Mouse (Mus musculus) gastrocnemius, postnatal 36 days (tissue): ENCODE results near the gene Hook2. TPM values are rescaled to one million over a fixed set of nuclear protein-coding genes. Genes with fewer than 3 reads are reported as not detected.

ENCODE experiments used
- DNase-seq, 2 experiments: peaks; one replicate each; pipeline ENCODE4 v3.0.0; 2022
- intact Hi-C: fragments of 180-260 bp; cut with DNase I; formaldehyde crosslinking; loops from one replicate; pipeline ENCODE4 v1.15.1; 2025
- total RNA-seq, 2 experiments: library from RNA; stranded (reverse); gene quantifications; 2 replicates each; pipeline ENCODE4 v1.2.3; 2021

The Hook2 gene
- total RNA-seq, 2 experiments from 2014 or later = 1.4 to 1.5 TPM

DNA sequence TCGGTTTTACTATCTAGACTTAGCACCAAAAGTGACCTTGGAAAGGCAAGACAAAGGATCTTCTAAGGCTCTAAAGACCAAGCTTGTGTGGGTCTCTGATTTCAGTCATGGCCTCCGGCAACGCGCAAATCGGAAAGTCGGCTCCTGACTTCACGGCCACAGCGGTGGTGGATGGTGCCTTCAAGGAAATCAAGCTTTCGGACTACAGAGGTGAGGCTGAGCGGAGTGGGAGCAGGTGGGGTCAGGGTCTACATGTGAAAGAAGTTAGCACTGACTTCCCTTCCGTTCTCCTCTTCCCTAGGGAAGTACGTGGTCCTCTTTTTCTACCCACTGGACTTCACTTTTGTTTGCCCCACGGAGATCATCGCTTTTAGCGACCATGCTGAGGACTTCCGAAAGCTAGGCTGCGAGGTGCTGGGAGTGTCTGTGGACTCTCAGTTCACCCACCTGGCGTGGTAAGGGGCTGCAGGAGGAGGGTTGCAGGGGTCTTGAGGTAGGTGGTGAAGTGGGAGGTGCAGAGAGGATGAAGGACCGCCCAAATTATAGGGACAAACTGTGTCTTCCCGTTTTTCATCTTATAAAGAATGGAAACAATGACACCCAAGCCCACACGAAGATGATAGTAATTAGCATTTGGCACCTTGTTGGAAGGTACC is 20.1 kb upstream of the Hook2 start:
- no peak for DNase-seq
- intact Hi-C loops = no loop called here

DNA sequence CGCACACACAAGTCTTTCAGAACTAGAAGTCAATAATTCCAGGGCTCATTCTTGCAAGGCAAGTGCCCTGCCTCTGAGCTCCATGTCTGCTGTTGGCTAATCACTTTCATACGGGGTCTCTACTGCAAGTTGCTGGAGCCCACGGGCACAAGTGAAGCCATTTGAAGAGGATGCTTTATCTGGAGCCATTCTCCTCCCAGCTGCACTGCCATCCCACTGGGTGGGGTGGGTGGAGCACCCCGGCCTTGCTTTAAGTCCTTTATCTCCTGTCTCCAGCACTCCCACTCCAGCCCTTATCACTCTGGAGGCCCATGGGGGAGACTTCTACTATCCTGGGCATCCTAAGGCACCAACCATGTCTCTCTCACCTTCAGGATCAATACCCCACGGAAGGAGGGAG is 19.5 kb upstream of the Hook2 start:
- no peak for DNase-seq
- intact Hi-C loops = no loop called here

- intact Hi-C loops = no loop called here
- DNase-seq = no peak
Observed at GRCm38 (mm10) chr8:84973079-84973478, 17.3 kb upstream of the Hook2 start.

GRCm38 (mm10) chr8:84973803-84974542 is 16.4 kb upstream of the Hook2 start:
- intact Hi-C loops = loop anchor here (1.0 kb wide), 1 partner anchor 16 kb away; the partner anchor contains the start of gene Hook2
- peak in 1 of 2 experiments; percentile 42 for DNase-seq

DNA sequence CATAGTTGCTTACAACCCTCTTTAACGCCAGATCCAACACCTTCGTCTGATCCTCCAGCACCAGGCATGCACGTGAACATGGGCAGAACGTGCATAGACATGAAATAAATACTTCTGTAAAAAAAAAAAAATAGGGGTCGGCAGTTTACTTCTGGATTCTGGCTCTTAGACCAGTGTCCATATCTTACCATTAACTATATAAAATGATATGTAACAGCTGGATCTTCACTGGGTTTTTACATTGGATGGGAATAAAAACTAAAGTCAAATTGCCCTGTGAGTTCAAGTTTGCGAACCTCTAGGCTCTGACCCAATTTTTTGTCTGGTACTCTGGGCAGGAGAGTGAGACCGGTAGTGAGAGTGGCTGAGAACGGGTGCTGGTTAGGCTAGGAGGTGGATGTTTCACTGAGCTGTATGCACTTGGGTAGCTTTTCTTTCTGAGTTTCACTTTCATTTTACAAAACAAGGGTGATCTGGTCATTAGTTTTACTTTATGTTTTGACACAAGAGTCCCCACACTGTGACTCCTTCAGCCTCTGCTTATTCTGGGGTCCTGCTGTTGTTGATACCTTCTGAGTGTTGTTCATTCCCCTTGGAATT is 15.8 kb upstream of the Hook2 start:
- DNase-seq = no peak
- intact Hi-C loops = loop anchor here (1.0 kb wide), 1 partner anchor 16 kb away; the partner anchor contains the start of gene Hook2

- DNase-seq = no peak
- intact Hi-C loops = no loop called here
Observed at GRCm38 (mm10) chr8:84975434-84975833, 15.0 kb upstream of the Hook2 start.

GRCm38 (mm10) chr8:84976031-84976762 is 14.2 kb upstream of the Hook2 start:
- intact Hi-C loops = no loop called here
- DNase-seq = peak; percentile 93 to 94

DNA sequence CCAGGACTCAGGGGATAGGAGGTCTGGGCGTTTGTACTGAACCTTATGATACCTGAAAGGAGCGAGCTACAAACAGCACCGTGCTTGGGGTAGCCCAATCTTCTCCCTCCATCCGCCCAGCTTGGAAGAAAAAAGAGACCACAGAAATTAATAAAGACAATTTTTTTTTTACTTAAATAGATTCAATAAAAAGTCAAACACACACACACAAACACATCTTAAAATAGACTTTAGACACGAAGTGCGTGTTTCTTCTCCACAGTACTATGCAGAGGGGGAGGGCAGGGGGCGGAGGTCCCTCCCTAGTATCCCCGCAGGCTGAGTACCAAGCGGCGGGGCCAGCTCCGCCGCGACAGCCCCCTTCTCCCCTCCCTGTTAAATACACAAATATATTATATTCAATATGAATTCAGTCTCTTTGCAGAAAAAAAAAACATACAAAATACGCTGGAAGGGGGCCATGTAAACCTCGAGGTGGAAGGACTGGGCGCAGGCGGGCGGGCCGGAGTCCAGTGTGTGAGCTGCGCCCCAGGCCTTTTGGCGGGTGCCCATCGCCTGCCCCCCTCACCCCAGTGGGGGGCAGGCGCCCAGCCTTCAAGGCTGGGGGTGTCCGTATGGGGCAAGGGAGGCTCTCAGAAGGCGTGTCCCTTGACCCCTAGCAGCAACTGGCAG is 13.5 kb upstream of the Hook2 start:
- intact Hi-C loops = no loop called here
- no peak for DNase-seq

- DNase-seq = peak; percentile 44 to 73
- intact Hi-C loops = no loop called here
Observed at GRCm38 (mm10) chr8:84977435-84978247, 12.8 kb upstream of the Hook2 start.

- peak; percentile 95 for DNase-seq
- intact Hi-C loops = no loop called here
Observed at GRCm38 (mm10) chr8:84978248-84978940, 12.0 kb upstream of the Hook2 start, which contains the start of gene Junb. Gene Junb, minus strand, starts transcription at chr8:84978718.

GRCm38 (mm10) chr8:84979599-84980421 is 10.6 kb upstream of the Hook2 start:
- peak; percentile 88 to 89 for DNase-seq
- intact Hi-C loops = no loop called here

DNA sequence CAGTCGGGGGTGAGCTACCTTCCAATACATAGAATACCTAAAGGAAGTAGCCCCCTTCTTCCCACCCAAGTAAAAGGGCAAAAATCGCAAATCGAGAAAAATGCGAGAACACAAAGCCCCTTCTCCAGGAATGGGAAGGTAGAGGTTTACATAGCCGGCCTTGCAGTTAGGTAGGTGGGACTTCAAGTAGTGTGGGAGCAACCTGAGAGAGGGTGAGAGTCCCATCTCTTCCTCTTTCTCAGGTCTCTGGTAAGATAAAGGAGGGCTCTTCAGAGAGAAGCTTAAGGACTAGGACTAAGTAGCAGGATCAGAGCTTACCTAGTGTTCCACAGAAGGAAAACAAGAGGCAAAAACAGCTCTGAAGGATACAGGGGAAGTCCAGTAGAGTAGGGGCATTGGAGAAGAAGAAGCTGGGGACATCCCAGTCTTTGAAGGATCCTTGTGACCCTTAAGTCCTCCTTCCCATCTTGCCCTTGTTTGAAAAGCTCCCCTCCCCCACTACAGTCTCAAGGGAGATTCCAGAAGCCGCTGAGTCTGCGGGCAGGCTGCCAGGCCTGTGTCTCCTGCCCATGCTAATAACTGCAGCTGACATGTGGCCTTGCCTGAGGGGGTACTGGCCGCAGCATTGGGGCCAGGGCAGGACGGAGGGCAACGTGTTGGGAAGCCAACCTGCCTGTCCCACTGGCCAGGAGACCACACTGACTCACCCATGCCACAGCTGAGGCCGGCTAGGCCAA is 9.6 kb upstream of the Hook2 start:
- intact Hi-C loops = no loop called here
- peak; percentile 59 to 64 for DNase-seq

DNA sequence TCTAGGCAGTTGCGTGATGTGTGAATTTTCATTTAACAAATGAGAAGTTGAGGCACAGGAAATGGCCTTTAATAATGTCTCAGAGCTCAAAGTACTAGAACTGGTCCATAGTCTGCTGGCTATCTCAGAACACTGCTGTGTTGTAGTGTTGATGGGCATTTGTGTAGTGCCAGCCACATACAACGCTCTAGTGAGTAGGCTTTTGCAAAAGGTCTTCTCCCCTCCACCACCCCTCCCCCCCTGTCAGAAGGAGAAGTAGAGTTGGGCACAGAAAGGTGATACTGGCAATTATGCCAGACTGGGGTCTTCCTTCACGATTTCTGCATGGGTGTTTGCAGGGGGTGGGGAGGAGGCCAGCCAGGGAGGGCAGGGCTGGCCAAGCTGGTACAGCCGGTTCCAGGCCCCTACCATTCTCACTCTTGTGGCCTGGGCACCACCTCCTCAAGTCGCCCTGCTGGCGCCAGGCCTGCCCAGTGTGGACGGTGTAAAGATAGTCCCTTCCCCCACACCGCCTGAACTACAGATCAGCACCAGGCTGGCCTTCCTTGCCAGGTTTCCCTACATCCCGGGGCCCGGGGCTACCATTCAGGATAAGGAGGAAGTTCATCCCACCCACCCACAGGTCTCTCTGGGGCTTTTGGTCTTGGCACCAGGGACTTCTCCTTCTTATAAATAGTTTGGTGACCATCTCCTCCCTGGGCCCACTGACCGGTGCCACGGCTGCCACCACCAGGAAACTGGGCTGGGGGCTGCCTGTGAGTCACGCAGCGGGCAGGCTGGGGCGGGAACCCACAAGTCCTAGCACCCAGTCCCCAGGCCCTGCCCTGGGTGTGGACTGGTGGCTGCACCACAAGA is 8.5 kb upstream of the Hook2 start:
- DNase-seq = no peak
- intact Hi-C loops = no loop called here

GRCm38 (mm10) chr8:84982499-84983011 is 7.8 kb upstream of the Hook2 start:
- intact Hi-C loops = no loop called here

GRCm38 (mm10) chr8:84984294-84985048 is 5.9 kb upstream of the Hook2 start:
- intact Hi-C loops = no loop called here
- no peak for DNase-seq

More at GRCm38 (mm10) chr8:84982499-84983011, 7.8 kb upstream of the Hook2 start:
- DNase-seq = no peak
